Mouse (Mus musculus): ENCODE data around the gene Gapdh.

Gene Gapdh

DNA sequence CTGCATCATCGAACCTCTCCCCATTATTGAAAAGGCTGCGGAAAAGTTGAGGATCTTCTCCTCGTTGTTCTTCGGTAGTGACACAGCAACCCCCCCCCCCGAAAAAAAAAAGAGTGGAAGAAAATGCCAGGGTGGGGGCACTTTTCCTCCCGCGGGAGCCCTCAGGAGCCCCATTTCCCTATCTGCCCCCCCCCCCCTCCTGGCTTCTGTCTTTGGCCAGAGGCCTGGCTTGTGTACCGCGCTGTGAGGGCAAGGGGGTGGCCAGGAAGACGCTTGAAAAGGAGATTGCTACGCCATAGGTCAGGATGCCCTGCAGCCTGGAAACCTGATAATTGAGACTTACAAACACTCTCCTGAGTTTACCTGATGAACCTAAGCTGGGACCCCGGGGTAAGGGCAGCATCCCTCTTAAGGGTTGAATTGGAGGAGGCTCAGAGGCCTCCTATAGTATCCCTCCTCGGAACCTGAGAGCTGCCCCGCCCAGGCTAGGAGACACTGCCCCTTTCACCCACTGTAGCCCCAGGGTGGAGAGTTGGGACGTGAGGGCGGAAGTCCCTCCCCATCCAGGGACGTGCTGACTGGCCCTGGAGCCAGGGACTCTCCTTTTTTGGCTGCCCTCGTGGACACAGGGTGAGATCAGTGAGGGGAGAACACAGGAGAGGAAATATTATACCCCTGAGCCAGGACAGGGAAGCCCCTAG, at the start of gene Gapdh:
Gene Gapdh (minus strand): TSS at position 417 of the 701 bp plus-strand sequence.
- no peak for DNase-seq (ENCODE audit: low spot score)

DNA sequence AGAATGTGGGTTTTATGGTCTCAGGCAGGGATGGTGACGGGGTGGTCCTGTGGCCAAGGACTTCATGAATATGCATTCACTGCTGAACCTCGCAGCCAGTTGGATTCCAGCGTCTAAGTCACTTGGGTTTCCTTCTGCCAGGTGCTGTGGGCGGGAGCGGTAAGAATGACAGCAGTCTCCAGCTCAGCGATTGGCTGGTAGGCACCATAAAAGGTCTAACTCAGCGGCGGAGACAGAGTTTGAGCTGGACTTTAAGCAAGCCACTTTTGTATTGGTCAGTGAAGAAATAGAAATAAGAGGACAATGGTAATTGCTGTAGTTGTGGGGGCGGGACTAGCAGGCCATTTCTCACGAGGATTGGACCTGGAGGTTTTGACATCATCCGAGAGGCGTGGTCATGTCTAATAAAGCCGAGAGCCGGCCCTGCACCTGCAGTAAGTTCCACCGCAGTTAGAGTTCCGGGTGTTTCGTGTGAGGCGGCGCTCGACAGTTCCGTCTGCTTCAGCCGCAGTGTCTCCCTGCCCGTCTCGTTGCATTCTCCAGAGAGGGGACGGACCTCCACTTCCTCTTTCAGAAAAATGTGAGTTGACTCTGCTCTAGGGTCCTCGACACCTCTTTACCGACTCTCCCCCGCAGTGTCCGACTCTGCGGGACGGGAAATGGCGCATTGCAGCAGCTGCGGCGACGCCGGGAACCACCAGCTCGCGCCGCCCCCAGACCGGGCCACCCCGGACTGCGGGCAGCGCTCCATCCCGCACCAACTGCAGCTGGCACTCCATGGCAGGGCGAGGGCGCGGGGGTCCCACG, 49.1 kb upstream of the Gapdh start, which contains the start of gene Vamp1:
Gene Vamp1 (plus strand): TSS at position 404 of the 807 bp plus-strand sequence.
- peak; percentile 97 for DNase-seq (ENCODE audit: low spot score)

DNA sequence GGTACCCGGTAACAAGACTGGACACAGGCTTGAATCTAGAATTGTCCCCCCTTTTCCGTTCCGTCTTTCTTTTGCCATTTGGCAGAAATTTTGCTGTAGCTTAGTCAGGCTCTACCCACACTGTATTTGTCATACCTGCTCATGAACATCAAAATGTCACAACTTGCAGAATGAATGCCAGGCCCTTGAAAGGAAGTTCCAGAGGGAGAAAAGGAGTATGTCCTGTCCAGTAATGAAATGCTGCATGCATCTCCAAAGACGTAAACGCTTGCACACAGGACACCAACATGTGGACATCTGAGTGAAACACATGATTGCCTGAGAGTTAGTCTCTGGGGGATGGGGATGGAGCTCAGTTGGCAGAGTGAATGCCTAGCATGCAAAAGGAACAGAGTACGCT, 47.4 kb upstream of the Gapdh start:
- no peak for DNase-seq (ENCODE audit: low spot score)

DNA sequence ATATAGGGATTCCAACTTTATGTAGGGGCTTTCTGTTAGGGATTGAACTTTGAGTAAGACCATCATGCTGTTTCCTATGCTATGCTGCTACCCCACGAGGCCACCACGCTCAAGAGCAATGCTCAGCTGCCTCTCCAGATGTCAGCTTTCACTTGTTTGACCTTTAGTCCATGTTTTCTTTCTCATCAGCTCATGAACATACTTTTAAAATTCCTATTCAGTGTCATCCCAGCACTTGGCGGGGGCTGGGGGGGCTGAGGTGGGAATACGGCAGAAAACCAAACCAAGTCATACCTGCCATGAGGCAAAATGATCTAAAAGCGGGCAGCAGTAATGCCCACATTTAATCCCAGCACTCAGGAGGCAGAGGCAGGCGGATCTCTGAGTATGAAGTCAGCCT, 46.9 kb upstream of the Gapdh start:
- DNase-seq (ENCODE audit: low spot score) = no peak

DNA sequence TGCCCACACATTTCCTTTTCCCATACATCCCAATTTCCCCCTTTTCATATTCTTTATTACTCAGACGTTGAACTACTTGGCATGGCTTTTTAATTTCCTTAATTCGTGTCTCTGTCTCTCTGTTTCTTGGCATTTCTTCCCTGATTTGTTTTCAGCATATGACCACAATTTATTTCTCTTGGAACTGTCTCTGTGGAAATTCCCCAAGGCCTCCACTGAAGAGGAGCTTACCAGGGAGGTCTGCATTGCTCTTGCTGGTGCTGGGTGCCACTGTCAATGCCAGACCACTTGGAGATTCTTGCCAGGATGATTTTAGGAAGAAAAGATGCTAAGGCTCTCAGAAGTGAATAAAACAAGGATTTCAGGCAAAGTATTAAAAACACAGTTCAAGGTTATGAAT, 46.4 kb upstream of the Gapdh start:
- no peak for DNase-seq (ENCODE audit: low spot score)

DNA sequence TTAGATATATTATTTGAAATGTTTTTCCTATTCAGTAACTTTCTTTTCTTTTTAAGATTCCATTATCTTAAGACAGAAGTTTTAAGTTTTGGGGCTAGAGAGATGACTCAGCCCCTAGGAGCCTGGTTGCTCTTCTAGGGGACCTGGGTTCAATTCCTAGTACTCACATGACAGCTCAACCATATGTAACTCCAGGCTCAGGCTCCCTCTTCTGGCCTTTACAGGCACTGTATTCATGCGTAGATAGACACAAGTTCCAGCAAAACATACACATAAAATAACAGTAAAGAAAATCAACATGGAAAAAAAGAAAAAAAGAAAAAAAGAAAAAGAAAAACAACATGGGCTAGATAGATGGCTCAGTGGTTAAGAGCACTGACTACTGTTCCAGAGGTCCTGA, 44.2 kb upstream of the Gapdh start:
- DNase-seq (ENCODE audit: low spot score) = no peak

DNA sequence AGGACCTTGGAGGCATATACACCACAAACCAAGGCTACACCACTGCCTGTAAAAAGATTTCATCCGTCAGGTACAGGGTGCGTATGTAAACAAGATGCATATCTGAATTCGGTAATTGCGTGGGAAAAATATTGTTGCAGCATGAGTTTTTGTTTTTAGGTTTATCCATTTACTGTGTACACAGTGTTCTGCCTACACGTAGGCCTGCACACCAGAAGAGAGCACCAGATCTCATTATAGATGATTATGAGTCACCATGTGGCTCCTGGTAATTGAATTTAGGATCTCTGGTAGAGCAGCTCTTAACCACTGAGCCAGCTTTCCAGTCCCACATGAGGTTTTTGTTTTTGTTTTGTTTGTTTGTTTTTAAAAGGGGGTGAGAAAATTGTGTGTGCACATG, 30.9 kb upstream of the Gapdh start:
- DNase-seq (ENCODE audit: low spot score) = peak; percentile 26

DNA sequence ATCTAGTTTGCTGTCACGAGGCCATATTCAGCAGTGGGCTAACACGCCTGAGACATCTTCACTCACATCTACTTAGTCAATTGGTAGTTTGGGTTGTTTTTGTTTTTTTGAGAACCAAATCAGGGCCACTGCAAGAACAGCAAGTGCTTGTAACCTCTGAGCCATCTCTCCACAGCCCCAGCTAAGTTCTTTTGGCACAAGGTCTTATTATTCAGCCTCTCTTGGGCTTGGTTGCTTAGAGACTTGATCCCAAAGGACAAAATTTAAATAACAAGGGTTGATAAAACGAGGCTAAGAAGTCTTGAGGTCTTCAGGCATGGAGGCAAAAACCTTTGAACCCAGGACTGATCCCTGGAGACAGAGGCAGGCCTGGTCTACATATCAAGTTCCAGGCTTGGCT, 30.0 kb upstream of the Gapdh start:
- DNase-seq (ENCODE audit: low spot score) = no peak

DNA sequence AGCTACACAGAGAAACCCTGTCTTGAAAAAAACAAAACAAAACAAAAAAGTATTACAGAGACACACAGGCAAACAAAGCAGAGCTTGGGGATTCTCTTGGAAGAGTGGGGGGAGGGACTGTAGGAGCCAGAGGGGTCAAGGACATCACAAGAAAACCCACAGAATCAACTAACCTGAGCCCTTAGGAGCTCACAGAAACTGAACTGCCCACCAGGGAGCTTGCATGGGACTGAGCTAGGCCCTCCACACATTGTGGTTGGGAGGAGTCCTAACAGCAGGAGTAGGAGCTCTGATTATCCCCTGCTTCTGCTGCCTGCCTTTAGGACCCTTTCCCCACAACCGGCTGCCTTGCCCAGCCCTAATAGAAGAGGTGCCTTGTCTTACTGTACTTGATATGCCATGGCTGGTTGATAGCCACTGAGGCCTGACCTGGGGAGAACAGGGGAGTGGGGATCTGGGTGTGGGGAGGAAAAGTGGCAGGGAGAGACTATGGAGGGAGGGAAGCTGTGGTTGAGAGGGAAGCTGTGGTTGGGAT, 29.3 kb upstream of the Gapdh start:
- DNase-seq (ENCODE audit: low spot score) = no peak

DNA sequence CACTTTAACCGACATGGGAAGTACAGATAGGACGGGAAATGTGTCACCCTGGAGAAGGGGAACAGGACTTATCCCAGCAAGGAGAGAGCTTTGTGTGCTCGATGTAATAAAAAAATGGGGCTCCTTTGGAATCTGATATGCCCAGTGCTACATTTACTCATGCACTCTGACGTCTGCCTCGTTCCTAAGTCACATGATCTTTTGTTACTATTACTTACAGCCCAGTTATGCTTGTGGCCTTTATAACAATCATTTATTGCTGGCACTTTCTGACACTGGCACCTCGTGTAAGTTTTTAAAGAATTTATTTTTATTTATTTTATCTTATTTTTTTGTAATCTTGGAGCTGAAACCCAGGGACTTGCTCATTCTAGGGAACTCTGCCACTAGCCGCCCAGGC, 27.1 kb upstream of the Gapdh start:
- no peak for DNase-seq (ENCODE audit: low spot score)

DNA sequence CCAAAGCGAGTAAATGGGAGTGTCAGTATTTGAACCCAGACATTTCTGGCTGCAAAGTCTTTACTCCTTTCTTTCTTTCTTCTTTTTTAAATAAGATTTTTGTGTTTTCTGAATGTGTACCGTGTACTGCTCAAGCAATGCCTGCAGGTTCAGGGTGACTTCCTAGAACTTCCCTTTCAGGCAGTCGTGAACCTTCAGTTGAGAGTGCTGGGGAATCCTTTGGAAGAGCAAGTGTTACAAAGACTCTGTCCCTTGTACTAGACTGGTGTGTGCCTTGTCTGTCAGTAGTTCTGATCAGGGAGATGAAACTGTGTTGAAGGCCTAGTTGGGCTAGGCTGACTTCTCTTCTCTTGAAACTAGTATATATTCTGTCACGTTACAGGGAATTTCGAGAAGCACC, 26.6 kb upstream of the Gapdh start:
- DNase-seq (ENCODE audit: low spot score) = no peak

DNA sequence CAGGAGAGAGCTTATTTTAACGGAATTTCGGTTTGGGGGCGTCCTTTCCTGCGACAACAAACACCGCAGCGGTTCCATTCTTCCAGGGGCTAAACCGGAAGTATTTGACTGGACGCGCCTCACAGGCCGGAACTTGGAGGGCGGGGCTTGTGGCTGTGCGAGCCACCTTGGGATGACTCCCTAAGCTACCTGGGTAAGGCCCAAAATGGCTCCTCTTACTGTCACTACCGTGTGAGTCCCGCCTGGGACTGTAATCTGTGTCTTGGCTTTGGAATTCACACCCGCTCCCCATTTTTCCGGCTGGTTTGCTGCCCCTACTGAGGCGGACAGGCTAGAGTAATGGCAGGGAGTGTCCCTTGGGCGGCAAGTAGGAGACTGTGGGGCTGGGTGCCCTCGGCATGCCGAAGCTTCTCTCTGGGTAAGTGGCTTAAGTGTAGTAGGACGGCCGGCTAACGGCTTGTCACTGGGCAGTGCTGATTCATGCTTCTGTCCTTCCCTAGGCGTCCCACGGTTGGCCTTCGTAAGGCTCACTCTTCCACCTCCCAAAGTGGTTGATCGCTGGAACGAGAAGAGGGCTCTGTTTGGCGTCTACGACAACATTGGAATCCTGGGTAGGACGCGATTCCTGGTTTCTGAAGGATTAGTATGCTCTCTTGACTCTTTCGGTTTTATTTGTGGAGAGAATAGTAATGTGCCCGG, 25.9 kb upstream of the Gapdh start:
- DNase-seq (ENCODE audit: low spot score) = peak; percentile 78

DNA sequence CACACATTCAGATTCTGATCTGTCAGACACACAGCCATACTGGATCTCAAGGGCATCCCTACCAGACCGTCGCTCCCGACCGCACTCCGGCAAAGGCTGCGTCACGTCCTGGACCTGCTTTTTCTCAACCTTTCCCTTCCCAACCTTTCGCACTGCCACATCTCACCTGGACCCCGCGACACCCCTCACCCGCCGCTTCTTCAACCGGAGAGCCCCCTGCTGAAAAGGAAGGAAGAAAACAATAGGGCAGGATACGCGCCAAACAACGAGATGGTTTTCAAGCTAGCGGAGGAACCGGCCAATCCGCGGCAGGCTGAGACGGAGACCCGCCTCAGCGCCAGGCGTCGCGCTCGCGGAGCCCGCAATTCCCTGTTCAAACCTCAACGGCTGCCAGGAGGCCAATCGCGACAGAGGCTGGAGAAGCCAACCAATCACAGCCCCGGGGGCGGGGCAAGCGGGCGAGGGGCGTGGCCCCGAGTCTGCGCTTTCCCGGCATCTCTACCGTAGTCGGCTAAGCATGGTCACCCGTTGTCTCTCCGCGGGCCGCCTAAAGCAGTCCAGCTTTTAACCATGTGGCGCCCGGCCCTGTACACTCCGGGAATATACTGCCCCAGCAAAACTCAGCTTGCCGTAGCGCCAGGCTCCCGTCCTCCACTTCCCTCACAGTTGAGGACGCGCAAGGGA, 25.2 kb upstream of the Gapdh start, which contains the start of the genes Ncapd2 and Mrpl51:
Gene Ncapd2 (minus strand): TSS at position 370 of the 684 bp plus-strand sequence.
Gene Mrpl51 (plus strand): TSS at position 470 of the 684 bp plus-strand sequence.
- peak; percentile 90 for DNase-seq (ENCODE audit: low spot score)

DNA sequence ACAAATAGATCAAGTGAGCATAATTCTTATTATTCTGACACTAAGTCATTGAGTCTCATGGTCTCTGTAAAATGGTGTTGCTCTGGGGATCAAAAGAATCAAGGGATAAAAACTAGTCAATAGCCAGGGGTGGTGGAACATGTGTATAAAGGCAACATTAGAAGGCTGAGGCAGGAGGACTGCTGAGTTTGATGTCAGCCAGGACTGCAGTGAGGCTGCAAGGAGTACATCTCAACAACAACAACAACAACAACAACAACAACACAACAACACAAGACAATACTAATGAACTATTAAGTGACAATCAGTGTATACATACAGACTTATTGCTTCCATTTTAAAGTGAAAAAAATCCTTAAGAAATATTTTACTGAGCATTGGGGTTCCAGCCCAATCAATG, 24.5 kb upstream of the Gapdh start:
- DNase-seq (ENCODE audit: low spot score) = no peak

DNA sequence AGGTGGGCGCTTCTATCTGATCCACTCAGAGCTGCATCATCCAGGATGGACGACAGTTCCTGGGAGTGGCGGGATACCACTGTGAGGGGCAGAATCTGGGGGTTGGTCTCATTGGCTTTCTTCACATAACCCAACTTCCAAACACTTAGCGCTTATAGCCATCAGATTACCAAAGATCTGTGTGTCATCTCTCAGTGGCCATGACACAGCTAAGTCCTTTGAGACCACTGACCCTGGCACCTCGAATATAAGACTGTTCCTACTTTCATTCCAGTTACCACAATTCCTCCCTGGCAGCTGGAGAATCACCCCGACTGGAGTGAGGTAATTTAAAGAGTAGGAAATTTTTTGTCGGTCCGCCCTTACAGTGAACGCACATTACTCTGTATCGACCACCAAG, 19.9 kb upstream of the Gapdh start:
- no peak for DNase-seq (ENCODE audit: low spot score)

DNA sequence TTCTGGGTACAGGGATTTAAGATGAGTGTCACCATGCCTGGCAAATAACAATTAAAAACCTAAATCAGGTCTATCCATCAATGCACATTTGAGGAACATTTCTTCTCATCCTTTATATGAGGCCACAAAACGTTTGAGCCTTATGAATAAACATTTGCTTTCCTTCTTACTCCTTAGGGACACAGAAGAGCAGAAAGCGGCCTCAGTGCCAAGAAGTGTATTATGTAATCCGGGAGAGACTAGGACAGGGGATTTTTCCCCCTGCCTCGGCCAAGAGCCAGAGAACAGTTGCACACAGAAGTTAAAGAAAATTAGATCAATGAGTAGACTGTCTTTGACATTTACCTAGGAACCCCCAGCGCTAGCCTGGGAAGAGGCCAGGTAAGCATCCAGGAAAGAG, 15.9 kb upstream of the Gapdh start:
- no peak for DNase-seq (ENCODE audit: low spot score)

DNA sequence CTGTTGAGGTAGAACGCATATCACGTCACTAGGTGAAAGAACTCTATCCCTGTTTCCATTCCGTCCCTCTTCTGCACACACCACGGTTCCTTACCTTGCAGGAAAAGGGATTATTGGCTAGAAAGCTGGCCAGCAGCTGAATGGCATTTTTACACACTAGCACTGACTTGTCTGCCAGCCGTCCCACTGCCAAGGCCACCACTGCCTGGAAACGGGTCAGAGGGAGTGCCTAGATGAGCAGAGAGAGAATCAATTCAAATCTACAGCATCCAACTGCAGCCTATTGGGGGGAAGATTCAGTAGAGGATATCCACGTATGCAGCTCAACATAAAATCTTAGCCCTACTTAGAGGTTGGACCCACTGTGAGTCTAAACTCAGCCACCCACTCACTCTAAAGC, 13.3 kb upstream of the Gapdh start:
- DNase-seq (ENCODE audit: low spot score) = no peak

DNA sequence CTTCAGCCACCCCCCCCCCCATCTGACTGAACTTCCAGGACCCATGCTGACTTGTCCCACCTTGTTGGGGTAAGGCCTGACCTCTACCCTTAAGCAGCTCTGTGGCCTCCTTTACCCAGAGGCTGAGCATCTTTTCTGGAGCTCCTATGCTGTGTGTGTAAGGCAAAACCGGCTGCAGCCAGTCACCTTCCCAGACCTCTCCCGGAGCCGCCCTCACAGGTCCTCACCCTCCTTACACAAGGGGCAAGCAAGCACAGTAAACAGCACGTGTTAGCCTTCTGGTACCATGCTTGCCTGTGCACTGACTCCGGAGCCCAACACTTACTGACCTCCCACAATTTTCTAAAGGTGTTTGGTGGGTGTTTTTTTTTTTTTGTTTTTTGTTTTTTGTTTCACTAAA, 9.2 kb upstream of the Gapdh start:
- no peak for DNase-seq (ENCODE audit: low spot score)

DNA sequence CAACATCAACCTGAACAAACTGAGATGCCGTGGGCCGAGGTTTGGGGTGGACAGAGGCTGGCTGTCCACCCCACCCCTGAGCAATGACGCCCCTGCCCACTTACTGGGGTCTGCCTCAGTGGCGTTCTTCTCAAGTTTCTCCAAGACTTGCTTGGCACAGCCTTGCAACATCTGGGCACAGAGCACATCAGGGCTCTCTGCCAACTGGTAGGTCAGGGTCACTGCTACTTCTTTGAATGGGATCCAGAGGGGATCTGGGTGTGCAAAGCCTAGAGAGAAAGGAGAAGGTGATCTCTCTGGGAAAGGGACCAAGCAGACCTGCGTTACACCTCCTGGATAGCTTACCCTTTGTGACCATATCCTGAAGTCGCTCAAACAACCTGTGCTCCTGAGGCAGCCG, 7.0 kb upstream of the Gapdh start:
- no peak for DNase-seq (ENCODE audit: low spot score)

DNA sequence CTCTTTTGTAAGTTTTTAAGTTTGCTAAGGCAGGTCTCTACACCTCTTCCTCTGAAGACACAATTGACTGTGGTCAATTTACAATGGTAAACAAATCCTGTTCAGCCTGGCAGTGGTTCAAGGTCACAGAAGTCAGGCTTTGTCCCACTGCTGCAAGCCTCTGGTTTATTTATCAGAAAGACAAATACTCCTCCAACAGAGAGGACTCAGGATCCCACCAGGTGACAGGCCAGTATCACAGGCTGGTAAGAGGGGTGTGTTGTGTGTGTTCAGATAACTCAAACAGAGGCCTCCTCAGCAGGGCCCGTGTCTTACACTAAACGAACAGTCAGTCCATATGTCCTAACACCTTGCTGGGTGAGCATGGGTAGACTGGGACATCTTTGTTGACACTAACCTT, 6.2 kb upstream of the Gapdh start:
- DNase-seq (ENCODE audit: low spot score) = no peak

DNA sequence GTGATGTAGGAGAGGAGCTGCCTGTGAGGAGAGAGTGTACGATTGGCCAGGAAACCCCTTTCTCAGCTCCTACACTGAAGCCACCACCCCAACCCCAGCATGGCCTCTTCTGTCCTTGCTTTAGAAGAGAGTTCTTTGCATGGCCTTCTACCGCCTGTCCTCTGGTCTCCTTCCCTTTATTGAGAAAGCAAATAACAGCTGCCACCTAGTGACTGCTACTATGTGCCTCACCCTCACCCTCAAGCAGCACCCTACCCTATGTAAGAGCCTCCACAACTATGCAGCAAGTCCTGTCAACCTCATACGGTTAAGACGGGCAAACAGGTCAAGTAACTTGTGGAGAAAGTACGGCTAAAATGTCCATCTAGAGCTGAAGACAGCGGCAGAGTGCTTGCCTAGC, 3.9 kb upstream of the Gapdh start:
- no peak for DNase-seq (ENCODE audit: low spot score)

DNA sequence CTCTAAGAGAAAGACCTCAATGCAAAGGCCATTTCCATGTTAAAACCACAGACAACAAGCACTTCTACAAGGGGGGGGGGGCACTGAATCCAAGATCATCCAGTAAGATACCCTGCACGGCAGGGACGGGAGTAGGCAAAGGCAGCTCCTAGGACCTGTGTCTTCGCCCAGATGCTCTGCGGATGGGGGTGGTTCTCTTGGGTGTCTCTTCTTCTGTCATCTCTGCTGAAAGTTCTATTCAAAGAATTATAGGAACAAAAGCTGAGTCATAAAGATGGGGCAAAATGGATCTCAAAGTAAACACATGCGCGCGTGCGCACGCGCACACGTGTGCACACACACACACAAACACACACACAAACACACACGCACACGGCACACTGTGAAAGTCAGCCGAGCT, 1.8 kb upstream of the Gapdh start:
- DNase-seq (ENCODE audit: low spot score) = no peak
